Mouse (Mus musculus) bone marrow, adult 2 months (tissue): ENCODE results near the gene 5330417H12Rik.

Source experiments
- CTCF ChIP-seq: fragments of 200-500 bp; IDR thresholded peaks from 2 replicates; pipeline ENCODE4 v1.5.1; 2011; ENCODE audit warnings: low read length, control low read depth; ENCODE audit not compliant: control insufficient read depth, insufficient read depth
- POLR2A ChIP-seq: fragments of 200-500 bp; IDR thresholded peaks from 2 replicates; pipeline ENCODE4 v1.6.1; 2011; ENCODE audit warnings: low read depth, mild to moderate bottlenecking, control low read depth, low read length, borderline replicate concordance; ENCODE audit not compliant: control insufficient read depth

- TF ChIP-seq CTCF (no peak), POLR2A (no peak)
Observed at GRCm38 (mm10) chr7:107607766-107608165, 17.2 kb downstream of the 5330417H12Rik start.
